In the genomic region with DNA sequence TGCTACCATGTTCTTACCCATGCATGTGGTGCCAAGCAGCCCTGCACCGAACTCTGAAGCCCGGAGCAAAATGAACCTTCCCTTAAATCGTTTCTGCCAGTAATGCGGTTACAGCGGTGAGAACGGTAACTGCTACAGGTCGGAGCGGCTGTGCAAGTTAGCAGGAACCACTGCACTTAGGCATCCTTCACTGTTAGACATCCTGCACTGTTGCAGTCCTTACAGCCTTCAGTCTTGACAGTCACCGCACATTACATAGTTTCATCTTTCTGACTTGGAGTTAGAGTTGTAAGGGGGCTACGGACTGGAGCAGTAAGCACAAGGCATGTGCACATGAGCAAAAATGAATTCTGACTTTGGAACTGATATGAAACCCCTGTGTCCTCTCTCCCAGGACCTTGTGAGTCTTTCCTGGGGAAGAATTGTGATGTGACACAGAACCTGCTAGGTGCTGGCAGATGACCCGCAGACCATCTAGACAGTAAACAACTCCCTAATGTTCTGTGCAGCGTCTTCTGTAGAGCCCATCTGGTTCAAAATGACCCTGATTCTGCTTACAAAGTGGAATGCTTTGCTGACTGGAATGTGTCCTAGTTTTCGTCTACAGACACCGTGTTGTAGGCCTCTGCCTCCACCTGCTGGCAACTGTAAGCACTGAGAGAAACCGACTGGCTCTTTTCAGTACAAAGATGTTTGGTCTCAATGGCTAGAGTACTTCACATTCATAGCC, we compare ENCODE assay signal across 8 mouse cellular contexts.
A peak's percentile ranks its signal among the peaks of the same experiment; 100 is the strongest.
DNase-seq lines count a peak whose midpoint lies in the region; ATAC-seq and TF ChIP-seq lines count a peak whose summit lies in the region.

No protein-coding gene starts in this region.

- no peak overlapping the region for H3K4me2 ChIP-seq in heart, embryonic 11.5 days
- no peak overlapping the region for H3K4me2 ChIP-seq in limb, embryonic 11.5 days (ENCODE audit: low read depth, severe bottlenecking)
- no peak overlapping the region for H3K4me2 ChIP-seq in neural tube, embryonic 11.5 days (ENCODE audit: low read depth)

- no peak overlapping the region for H3K4me3 ChIP-seq in heart, embryonic 11.5 days (ENCODE audit: low read depth, low read length)
- H3K4me3 ChIP-seq in gastrocnemius, adult 2 months, result no peak overlapping the region; the same call in 1 of the 2 replicates
- H3K4me3 ChIP-seq in limb, embryonic 11.5 days (ENCODE audit: low read depth, low read length), result no peak overlapping the region
- no peak overlapping the region for H3K4me3 ChIP-seq in neural tube, embryonic 11.5 days (ENCODE audit: low read depth, low read length)

- no peak for ATAC-seq in heart, embryonic 11.5 days (replicated peaks; ENCODE audit: insufficient number of reproducible peaks, low FRiP score, low TSS enrichment)
- ATAC-seq in common myeloid progenitor, adult 5-6 weeks (replicated peaks; ENCODE audit: low read depth, poor library complexity, severe bottlenecking), result peak; percentile 52; the same call in 1 of the 2 replicates
- ATAC-seq in limb, embryonic 11.5 days (ENCODE audit: insufficient number of reproducible peaks, low FRiP score, low TSS enrichment, low read depth), result peak; percentile 65
- peak; percentile 67; the same call in 1 of the 2 replicates for ATAC-seq in neural tube, embryonic 11.5 days (ENCODE audit: insufficient read depth, low FRiP score, low TSS enrichment)

- no peaks in the 10 kb centered on the region for H3K27me3 ChIP-seq in heart, embryonic 11.5 days (ENCODE audit: control insufficient read depth, insufficient read depth, low read length)
- H3K27me3 ChIP-seq in limb, embryonic 11.5 days (ENCODE audit: control insufficient read depth, insufficient read depth, low read length), result no peaks in the 10 kb centered on the region
- no peaks in the 10 kb centered on the region for H3K27me3 ChIP-seq in neural tube, embryonic 11.5 days (ENCODE audit: control insufficient read depth, insufficient read depth, low read length)

- WGBS in heart, embryonic 11.5 days (ENCODE audit: insufficient replicate concordance), result 58% methylated on average over 15 of the region's 15 CpGs
- 64% methylated on average over 15 of the region's 15 CpGs for WGBS in limb, embryonic 11.5 days
- WGBS in neural tube, embryonic 11.5 days, result 68% methylated on average over 15 of the region's 15 CpGs

- no peak overlapping the region for H3K27ac ChIP-seq in heart, embryonic 11.5 days (ENCODE audit: low read depth, low read length)
- H3K27ac ChIP-seq in gastrocnemius, adult 2 months, result peak overlapping the region; percentile 24; the same call in 1 of the 2 replicates
- no peak overlapping the region for H3K27ac ChIP-seq in limb, embryonic 11.5 days (replicated peaks; ENCODE audit: low read depth, low read length)
- no peak overlapping the region for H3K27ac ChIP-seq in neural tube, embryonic 11.5 days (ENCODE audit: low read depth, low read length)

- no peak; the same call in 1 of the 2 replicates for TF ChIP-seq CTCF in gastrocnemius, adult 2 months (IDR thresholded peaks at IDR 0.05)

- no peaks in the 10 kb centered on the region for H3K9me3 ChIP-seq in heart, embryonic 11.5 days (replicated peaks; ENCODE audit: control insufficient read depth, low read length)
- no peaks in the 10 kb centered on the region for H3K9me3 ChIP-seq in limb, embryonic 11.5 days (ENCODE audit: control insufficient read depth, low read length)
- H3K9me3 ChIP-seq in neural tube, embryonic 11.5 days (ENCODE audit: control insufficient read depth, low read length), result no peaks in the 10 kb centered on the region

- H3K9ac ChIP-seq in heart, embryonic 11.5 days (ENCODE audit: low read depth, low read length), result no peak overlapping the region
- no peak overlapping the region for H3K9ac ChIP-seq in limb, embryonic 11.5 days (ENCODE audit: low read length)
- H3K9ac ChIP-seq in neural tube, embryonic 11.5 days (ENCODE audit: low read length), result no peak overlapping the region

- H3K4me1 ChIP-seq in heart, embryonic 11.5 days (ENCODE audit: control insufficient read depth, insufficient read depth, low read length), result no peaks in the 10 kb centered on the region
- H3K4me1 ChIP-seq in limb, embryonic 11.5 days (ENCODE audit: control insufficient read depth, insufficient read depth, low read length), result no peaks in the 10 kb centered on the region
- H3K4me1 ChIP-seq in neural tube, embryonic 11.5 days (ENCODE audit: control insufficient read depth, insufficient read depth, low read length), result no peaks in the 10 kb centered on the region

- DNase-seq in heart, adult 8-10 months (ENCODE audit: low spot score), result peak; percentile 49
- DNase-seq in gastrocnemius, adult 2 months, result peak; percentile 70
- peak; percentile 84 for DNase-seq in kidney, adult 9 months
- DNase-seq in limb, embryonic 11.5 days (ENCODE audit: low spot score), result peak; percentile 78
- DNase-seq in neural tube, embryonic 11.5 days (ENCODE audit: low spot score), result peak; percentile 81
- peak; percentile 23 for DNase-seq in thymus, postnatal 14 days

- intact Hi-C loops in gastrocnemius, adult 2 months (cut with DNase I), result loop anchor here (5.0 to 10.0 kb wide), 4 partner anchors 141 to 1116 kb away; a partner anchor contains a TSS

- no peaks in the 10 kb centered on the region for H3K36me3 ChIP-seq in heart, embryonic 11.5 days (ENCODE audit: control insufficient read depth, insufficient read depth, low read length)
- no peaks in the 10 kb centered on the region for H3K36me3 ChIP-seq in limb, embryonic 11.5 days (ENCODE audit: control insufficient read depth, insufficient read depth, low read length)
- H3K36me3 ChIP-seq in neural tube, embryonic 11.5 days (ENCODE audit: control insufficient read depth, insufficient read depth, low read length), result no peaks in the 10 kb centered on the region

Comparison
In these comparisons a context has a peak if more than half of its experiments do, and no peak if none do; other contexts are left out.
1. DNase-seq: peak in every context shown above with its lines; median percentile 84 in kidney, adult 9 months; 81 in neural tube, embryonic 11.5 days; 78 in limb, embryonic 11.5 days; 70 in gastrocnemius, adult 2 months; 49 in heart, adult 8-10 months; 23 in thymus, postnatal 14 days.